Mouse (Mus musculus) ES-Bruce4 (cell line): Measurements from ENCODE around the gene Tgfbr3.

ENCODE experiments used
- CTCF ChIP-seq: IDR thresholded peaks from one replicate; pipeline ENCODE4 v1.8.1; 2011; ENCODE audit warnings: low read depth, low read length
- POLR2A ChIP-seq: IDR thresholded peaks from one replicate; pipeline ENCODE4 v1.8.1; 2011; ENCODE audit warnings: low read length; ENCODE audit not compliant: insufficient read depth

DNA sequence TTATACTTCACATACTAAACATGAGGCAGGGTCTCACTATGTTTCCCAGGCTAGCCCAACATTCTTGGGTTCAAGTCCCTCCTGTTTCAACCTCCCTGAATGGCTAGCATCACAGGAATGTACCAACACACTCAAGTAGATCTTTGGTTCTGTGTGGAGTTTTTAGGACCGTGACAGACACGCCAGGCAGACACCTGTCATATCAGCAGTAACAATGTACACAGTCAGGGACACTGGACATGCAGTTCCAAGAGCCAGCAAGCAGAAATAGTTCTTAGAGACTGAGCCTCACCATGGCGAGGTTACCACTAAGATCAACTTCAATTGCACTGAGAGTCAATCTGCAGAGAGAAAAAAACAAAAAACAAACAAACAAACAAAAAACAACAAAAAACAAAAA is 22.9 kb downstream of the Tgfbr3 start:
- TF ChIP-seq CTCF: no peak
- TF ChIP-seq POLR2A: no peak
